Mouse (Mus musculus) neutrophil, adult 5-6 weeks (primary cell): ENCODE results near the gene 2410004B18Rik. TPM values are rescaled to one million over a fixed set of nuclear protein-coding genes. Genes with fewer than 3 reads are reported as not detected.
"Not testable (repeated sequence)": the region's sequence is repeated elsewhere in the genome, so short reads cannot be mapped to it uniquely, and the experiment has no call there.

Source experiments
- ATAC-seq: fragments of 151-379, 151-347 bp; 2 replicates; pipeline ENCODE4 v1.8.0; 2017; ENCODE audit warnings: mild to moderate bottlenecking, moderate TSS enrichment; ENCODE audit not compliant: insufficient number of reproducible peaks, poor library complexity, low FRiP score, severe bottlenecking; ENCODE audit errors: extremely low read depth
- total RNA-seq: library from RNA; stranded (forward); fragments of 200-1000 nt; gene quantifications from 2 replicates; pipeline ENCODE4 v1.2.3, GENCODE M21; 2017

The 2410004B18Rik gene
- total RNA-seq, 1 experiment from 2014 or later: 50.5 TPM

DNA sequence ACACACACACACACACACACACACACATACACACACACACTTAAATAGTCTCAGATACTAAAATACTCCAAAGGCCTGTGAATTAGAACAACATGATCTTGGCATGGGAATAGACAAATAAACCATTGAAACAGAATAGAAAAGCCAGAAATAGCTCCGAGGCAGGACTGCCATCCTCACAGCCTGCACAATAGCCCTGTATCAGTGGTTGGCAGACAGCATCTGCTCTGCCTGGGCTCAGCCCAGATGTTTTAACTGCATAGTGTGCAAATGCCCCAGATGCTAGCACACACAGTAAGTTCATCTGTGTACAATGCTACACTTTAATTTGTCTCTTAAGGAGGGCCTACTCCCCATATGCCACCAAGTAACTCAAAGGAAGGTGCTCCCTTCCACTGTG, 22.0 kb downstream of the 2410004B18Rik start:
- ATAC-seq: no peak

DNA sequence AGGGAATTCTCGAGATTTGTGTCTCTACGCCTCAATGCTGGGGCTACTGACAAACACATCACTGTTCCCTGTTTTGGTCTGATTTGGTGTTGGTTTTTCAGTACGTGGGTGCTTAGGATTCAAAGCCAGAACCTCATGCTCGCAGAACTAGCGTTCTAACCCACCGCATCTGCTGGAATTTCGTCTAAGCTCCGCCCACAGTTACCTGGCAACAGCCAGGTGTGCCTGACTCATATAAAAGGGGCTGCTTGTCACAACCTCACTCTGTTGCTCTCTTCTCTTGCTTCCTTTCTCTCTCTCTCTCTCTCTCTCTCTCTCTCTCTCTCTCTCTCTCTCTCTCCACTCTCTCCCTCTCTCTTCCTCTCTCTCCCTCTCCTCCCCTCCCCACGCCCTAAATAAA, 24.6 kb downstream of the 2410004B18Rik start:
- ATAC-seq: no peak

DNA sequence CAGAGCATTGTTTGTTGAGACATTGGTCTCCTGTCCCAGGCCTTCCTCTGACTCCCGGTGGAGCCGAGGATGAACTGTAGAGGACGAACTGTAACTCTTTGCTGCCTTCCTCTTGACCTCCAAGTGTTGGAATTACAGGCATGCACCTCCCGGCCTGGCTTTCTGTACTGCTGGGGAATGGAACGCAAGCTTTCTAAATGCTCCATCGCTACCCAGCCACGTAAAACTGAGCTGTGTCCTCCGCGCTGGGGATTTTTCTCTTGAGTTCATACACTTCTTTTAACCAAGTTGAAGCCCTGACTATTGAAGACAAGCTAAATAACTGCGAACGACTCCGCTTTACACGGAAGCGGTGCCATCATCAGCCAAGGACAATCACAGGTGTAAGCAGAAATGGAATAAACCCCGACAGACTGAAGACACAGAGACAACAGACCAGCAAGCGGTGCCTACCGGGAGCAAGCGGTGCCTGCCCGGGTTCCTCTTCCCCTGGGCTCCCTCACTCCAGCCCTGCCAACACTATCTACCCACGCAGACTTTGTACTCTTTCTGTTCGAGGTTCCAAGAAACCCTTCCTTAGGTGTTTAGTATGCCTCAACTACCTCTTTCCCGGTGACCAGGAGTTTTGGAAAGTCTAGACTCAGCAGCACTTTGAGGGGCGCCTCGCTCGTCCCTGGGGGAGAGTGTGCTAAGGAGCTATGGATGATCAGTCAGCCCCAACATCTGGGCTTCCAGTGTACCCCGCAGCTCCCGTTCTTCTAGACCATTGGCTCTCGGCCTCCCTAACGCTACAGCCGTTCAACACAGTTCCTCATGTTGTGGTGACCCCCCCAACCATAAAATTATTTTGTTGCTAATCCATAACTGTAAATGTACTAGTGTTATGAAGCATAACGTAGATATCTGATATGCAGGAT, 25.5 kb downstream of the 2410004B18Rik start:
- ATAC-seq: no peak

DNA sequence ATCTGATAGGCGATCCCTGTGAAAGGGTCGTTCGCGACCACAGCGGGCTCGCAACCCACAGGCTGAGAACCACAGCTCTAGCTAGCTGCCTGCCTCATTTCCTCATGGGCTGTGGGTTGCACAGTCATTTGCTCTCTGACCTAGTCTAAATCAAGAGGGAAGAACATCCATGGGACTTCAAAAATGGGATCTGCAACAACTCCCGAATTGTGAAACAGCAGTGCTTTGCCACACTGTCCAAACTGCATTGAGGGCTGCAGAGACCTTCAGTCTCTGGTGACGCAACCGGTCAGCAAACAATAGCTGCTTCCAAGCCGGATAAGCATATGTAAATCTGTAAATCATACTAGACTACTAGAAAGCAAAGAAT, 26.2 kb downstream of the 2410004B18Rik start:
- ATAC-seq: no peak

GRCm38 (mm10) chr3:145964473-145964872, 26.7 kb downstream of the 2410004B18Rik start:
- no peak for ATAC-seq

GRCm38 (mm10) chr3:145965583-145965982, 27.8 kb downstream of the 2410004B18Rik start:
- not testable (repeated sequence) for ATAC-seq

DNA sequence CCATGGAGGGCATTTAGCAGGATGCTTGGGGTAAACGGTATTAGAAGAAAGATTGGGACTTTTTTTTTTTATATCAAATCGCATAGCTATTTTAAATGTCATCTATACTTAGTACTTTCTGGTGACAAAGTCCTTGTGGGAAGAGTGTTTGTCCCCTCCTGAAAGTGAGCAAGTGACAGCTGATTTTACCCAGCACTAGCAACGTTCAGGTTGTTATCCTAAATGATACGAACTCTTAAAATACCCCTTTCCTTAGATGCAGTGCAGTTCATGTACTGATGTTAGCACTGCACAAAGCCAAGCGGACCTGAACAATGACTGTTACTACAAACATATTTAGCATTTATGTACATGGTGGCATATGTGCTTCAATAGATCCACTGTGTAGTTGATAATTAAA, 29.0 kb downstream of the 2410004B18Rik start:
- ATAC-seq: no peak

DNA sequence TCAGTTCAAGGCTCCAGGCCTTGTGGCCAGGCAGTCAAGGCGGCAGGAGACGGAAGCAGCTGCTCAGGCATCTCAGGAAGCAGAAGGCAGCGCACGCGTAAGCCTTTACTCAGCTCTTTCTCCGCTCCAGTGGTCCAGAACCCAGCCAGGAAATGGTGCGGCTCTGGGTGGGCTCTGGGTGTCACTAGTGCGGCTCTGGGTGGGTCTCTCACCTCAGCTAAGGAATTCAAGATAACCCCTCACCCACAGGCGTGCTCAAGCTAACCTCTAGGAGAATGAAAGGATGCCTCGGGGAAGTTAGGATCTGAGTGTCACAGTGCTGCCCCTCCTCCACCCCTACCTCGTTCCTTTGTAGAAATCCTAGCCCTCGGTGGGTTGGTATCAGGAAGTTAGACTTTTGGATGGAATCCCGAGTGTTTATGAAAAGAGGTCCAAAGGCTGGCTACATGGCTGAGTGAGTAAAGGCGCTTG, 31.3 kb downstream of the 2410004B18Rik start:
- ATAC-seq: peak; percentile 48; the same call in 1 of the 2 replicates

- no peak for ATAC-seq
These were observed 33.7 kb downstream of the 2410004B18Rik start for GRCm38 (mm10) chr3:145971501-145971900.

DNA sequence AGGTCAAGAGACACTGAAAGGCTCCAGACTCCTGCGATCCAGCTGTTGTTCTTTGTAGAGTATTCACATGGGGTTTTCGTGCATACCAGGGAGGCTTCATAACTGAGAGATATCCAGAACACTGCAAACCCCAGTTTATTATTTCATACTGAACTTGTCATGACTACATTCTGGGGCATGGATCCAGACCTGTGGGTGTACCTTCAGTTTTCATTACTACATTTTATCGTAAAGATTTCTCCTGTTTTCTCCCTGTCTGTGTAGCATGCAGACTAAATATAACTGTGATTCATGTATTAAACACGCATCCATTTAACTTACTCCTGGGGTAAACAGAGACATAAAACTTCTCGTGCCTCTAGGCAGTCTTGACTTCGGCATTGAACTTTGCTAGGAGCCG, 37.2 kb downstream of the 2410004B18Rik start:
- no peak for ATAC-seq

- ATAC-seq: no peak
These were observed 47.6 kb downstream of the 2410004B18Rik start for GRCm38 (mm10) chr3:145985333-145985925.

- no peak for ATAC-seq
These were observed 48.6 kb downstream of the 2410004B18Rik start for GRCm38 (mm10) chr3:145986317-145987001.

GRCm38 (mm10) chr3:145987268-145987969, 49.6 kb downstream of the 2410004B18Rik start, which contains the start of gene Syde2:
Gene Syde2, plus strand, starts transcription at chr3:145987870.
- ATAC-seq: no peak

GRCm38 (mm10) chr3:145987970-145988683, 50.3 kb downstream of the 2410004B18Rik start:
- ATAC-seq: no peak

GRCm38 (mm10) chr3:145988684-145989575, 51.1 kb downstream of the 2410004B18Rik start:
- ATAC-seq: no peak

DNA sequence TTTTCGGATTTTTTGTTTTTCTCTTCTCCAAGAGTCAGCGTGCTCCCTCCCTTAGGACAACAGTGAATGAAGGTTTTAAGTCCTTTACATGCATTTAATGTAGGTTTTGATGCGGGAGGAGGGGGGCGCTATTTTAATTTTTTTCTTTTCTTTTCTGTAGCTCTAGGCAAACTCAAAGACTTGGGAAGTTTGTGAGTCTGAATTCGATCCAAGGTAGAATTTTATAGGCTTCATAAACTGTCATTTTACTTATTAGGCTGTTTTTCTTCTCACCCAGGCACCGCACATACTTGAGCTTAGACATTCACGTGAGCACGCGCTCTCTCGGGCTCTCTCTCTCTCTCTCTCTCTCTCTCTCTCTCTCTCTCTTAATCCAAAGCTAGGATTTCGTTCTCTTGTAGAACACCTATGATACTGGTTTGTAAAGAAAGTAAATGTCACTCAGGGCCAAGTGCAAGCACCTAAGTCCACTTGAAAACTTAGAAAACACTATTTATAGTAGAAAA, 51.8 kb downstream of the 2410004B18Rik start:
- no peak for ATAC-seq

DNA sequence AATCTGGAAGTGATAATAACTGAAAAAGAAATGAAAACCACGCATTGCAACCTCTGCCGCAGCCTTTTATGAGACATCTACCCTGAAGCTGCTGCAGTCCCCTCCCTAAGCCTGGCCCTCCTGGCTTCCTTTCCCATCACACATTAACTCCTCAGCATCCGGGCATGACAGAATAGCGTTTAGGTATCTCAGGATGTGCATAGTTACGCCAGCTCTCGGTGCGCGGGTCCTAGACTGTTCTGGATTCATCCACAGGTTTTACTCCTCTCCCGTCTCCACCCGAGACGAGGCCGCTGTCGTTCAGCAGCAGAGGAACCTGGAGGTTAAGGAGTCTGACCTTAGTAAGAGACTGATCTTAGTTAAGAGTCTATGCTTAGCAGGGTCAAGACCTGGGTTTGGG, 53.3 kb downstream of the 2410004B18Rik start:
- no peak for ATAC-seq
